Mouse (Mus musculus): ENCODE data around the gene Peak1.
A peak's percentile ranks its signal among the peaks of the same experiment; 100 is the strongest.

Gene Peak1

GRCm38 (mm10) chr9:56415935-56416607 is 1.8 kb downstream of the Peak1 start:
- DNase-seq (ENCODE audit: low spot score), result peak; percentile 14

GRCm38 (mm10) chr9:56415393-56415792 is 2.5 kb downstream of the Peak1 start:
- DNase-seq (ENCODE audit: low spot score), result no peak

- no peak for DNase-seq (ENCODE audit: low spot score)
Measured at GRCm38 (mm10) chr9:56414322-56414721, 3.5 kb downstream of the Peak1 start.

GRCm38 (mm10) chr9:56412716-56413115 is 5.2 kb downstream of the Peak1 start:
- no peak for DNase-seq (ENCODE audit: low spot score)

GRCm38 (mm10) chr9:56409928-56410327 is 7.9 kb downstream of the Peak1 start:
- no peak for DNase-seq (ENCODE audit: low spot score)

DNA sequence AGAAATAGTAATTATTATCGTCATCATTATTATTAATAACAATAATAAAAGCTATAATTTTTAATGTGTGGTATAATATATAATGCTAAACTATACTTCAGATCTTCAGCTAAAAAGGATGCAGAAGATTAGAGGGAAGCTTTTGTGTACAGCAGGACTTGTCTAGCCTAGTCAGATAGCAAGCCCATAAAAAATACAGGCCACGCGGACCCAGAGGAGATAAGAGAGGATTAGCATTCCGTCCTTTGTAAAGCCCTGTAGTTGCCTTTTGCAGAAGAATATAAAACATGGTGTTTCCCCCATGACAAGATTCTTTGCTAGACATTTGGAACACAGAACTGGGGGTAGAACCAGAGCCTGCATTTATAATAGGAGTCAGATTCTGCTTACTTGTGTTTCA is 13.2 kb downstream of the Peak1 start:
- no peak for DNase-seq (ENCODE audit: low spot score)

- DNase-seq (ENCODE audit: low spot score), result no peak
Measured at GRCm38 (mm10) chr9:56396306-56396705, 21.6 kb downstream of the Peak1 start.

DNA sequence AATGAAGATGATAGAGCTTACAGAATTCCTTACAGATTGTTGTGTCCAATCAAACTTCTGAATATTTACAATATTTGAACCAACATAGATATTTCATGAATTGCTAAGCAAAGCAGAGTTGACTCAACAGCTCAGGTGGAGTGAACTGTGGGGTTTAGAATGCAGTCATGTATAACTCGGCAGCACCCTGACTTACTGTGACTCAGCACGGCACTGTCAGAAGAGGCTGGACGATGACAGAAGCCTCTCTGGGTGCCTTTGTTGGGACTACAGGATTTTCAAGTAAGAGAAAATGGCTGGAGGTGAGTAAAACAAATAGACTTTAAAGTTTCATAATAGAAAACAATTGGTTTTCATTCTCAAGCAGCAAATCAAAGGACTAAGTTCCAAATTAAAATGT is 25.0 kb downstream of the Peak1 start:
- DNase-seq (ENCODE audit: low spot score), result no peak

- DNase-seq (ENCODE audit: low spot score), result no peak
Measured at GRCm38 (mm10) chr9:56382786-56383185, 35.1 kb downstream of the Peak1 start.

DNA sequence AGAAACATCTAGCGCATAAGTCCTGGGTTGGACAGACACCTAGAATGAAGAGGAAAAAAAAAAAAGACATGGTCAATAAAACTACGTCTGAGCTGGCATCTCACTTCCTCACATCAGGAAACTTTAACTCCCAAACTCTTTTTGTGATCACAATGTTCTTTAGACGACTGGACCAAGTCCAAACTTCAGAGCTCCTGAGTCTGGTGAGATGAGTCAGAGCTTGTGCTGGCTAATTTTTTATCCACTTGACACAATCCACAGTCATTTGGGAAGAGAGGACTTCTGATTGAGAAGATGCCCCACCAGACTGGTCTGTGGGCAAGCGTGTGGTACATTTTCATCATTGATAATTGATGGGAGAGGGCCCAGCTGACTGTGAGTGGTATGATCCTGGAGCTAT is 43.5 kb downstream of the Peak1 start:
- DNase-seq (ENCODE audit: low spot score), result peak; percentile 64

DNA sequence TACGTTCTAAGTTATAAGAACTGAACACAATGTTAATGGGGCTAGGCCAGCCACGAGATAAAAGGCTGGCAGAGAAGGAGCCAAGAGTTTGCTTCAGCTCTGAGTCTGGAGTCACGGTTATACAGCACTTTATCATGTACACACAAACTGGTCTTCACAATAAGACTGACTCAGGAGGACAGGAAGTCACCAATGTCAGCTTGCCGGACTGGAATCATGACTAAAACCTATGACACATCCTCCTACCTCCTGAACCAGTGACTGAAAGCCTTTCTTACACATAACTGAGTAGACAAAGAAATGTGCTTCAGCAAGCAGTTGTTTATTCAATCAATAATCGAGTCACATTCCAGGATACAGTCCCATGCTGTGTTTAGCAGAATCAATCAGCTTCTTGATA is 47.2 kb downstream of the Peak1 start:
- peak; percentile 18 for DNase-seq (ENCODE audit: low spot score)

- DNase-seq (ENCODE audit: low spot score), result peak; percentile 42
Measured at GRCm38 (mm10) chr9:56368814-56369213, 49.1 kb downstream of the Peak1 start.

GRCm38 (mm10) chr9:56363306-56363705 is 54.6 kb downstream of the Peak1 start:
- DNase-seq (ENCODE audit: low spot score), result no peak

DNA sequence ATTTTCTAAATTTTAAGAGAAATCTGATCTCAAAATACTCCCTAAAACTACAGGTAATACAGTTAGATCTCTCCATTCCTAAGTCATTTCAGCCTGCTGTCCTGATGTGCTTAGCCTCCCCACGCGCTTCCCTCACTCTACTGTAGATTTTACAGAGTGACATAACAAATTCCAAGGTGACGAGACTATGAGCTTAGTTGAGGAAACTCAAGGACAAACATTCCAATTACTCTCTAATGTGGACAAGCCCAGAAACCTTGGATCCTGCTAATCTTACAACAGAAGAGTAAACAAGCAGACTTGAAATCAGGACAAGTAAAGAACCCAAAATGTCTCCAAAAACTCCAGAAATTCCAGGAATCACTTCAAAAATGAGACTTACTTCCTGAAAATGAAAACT is 58.6 kb downstream of the Peak1 start:
- DNase-seq (ENCODE audit: low spot score), result no peak

DNA sequence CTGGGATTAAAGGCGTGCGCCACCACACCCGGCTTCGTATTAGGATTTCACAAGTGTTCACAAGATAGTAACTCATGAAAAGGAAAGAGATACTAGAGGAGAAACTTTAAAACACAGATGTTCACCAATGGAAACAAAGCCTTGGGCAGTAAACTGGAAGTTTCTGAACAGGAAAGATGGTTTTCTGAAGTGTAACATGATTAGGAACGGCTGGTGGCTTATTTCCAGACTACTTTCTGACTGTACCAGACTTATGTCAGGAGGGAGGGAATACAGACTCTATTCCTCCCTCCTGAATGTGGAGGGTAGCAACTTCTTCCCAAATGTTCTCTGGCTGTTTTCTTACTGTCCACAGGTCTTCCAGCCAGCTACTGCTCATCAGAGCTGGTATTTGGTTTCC is 62.7 kb downstream of the Peak1 start:
- DNase-seq (ENCODE audit: low spot score), result no peak

DNA sequence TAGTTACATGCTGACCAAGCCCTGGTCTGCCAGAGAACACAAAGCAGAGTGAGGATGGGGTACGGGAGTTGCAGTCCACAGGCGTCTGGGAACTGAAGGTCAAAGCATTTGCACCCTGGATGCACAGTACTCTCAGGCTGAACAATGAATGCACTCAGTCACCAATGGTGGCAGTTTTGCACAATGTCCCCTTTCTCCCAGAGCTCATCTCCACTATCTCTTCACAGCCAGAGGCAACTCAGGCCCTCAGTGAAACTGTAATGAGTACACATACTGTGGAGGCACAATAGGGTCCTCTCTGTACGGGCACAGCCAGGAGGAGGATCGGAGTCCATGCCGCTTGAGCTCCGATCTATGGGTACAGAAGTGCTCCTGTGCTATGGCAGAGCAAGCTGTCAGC is 71.5 kb downstream of the Peak1 start:
- DNase-seq (ENCODE audit: low spot score), result no peak

DNA sequence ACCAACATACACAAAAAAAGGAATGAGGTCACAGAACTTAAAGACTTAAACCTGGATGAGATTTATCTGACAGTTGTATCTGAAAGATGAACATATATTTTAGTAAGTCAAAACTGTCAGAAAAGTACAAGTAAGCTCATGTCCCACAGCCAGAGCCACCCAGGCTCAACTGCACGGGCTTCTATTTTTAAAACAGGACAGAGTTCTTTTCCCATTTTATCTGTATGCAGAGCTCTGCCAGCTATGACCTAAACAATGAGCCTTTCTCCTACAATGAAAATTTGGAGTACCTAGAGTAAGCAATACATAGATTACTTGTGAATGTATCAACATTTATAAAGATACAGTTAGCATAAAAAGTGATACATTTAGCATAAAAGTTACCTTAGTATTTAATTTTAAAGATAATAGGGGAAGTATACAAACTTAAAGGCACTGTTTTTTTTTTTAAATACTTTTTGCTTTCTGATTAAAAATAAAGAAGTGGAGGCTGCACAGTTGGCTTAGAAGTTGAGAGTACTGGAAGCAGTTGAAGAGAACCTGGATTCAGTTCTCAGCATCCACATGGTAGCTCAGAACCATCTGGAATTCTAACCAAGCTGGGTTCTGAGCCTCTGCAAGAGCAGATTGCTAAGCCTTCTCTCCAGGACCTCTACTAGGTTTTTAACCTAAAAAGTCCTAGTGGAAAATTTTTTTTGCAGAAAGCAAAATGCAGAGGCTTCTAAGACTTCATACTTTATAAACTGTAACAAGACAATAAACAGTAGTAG is 78.3 kb downstream of the Peak1 start:
- peak; percentile 36 for DNase-seq (ENCODE audit: low spot score)

GRCm38 (mm10) chr9:56334363-56334762 is 83.5 kb downstream of the Peak1 start:
- no peak for DNase-seq (ENCODE audit: low spot score)

GRCm38 (mm10) chr9:56332774-56333173 is 85.1 kb downstream of the Peak1 start:
- no peak for DNase-seq (ENCODE audit: low spot score)

DNA sequence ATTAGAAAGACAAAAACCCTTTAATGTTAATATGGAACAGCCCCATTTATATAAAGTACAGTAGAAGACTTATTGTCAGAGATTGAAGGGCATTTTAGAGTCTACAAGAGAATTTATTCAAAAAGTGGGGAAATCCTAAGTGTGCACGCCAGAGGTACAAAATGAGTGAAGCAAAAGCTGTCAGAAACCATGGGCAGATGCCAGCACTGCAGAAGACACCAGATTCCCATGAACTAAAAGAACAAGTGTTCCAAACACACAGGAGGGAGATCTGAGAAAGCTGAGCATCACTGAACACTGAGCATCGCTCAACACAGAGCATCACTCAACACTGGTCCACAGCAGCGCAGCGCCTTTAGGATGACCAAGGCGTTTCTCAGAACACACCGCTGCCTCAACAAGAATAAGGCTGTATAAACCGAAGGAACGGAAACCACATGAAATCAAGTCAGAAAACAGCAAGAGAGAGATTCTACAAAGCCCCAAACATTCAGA is 91.3 kb downstream of the Peak1 start:
- no peak for DNase-seq (ENCODE audit: low spot score)

DNA sequence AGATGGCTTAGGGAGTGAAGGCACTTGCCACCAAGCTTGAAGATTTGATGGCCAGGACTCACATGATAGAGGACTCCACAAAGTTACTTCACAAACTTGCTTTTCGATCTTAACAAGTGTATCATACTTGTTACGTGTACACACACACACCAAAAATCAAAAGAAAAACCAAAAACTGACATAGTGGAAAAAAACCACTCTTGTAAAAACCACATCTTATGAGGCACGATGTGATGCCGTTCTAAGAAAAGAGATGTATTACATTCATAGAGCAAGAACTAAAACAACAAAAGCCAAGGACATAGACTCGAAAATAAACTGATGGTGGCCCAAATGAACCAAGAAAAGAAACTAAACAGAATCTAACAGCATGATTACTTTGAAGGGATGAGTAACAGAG is 92.1 kb downstream of the Peak1 start:
- DNase-seq (ENCODE audit: low spot score), result no peak

DNA sequence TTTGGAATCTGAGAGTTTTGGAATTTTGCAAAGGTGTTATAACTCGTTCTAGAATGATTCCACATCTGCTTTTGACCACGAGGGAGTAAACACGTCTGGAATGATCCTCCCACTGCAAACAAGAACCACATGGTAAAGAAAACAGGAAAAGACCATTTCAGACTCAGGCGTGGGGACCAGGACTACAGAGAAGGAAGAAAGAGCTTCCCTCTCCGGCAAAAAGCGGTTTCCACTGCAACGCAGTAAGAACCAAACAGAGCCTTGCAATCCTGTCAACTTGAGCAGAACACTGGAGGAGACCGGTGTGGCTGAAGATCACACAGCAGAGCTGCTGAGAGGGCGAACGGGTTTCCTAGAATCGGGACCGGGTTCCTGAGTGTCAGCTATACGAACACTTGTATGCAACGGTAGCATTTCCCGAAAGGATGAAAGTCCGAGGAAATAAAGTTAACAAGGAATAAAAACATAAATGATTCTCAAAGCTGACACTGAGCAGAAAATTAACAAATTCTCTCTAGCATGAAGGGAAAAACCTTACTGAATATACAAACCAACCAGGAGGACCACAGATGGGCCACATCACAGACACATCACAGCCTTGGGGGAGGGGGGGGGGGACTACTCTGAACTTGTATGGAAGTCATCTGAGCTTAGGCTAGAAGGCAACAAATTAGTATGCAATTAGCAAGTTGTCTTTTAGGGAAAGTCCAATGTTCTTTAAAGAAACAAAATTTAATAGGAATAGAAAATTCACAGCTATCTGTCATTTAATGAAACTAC is 93.1 kb downstream of the Peak1 start:
- DNase-seq (ENCODE audit: low spot score), result no peak

GRCm38 (mm10) chr9:56321291-56321690 is 96.6 kb downstream of the Peak1 start:
- DNase-seq (ENCODE audit: low spot score), result no peak

Measured in adipocyte (in vitro differentiated cells).